Mouse (Mus musculus): ENCODE data around the gene Fbxo28. TPM values are rescaled to one million over a fixed set of nuclear protein-coding genes. Genes with fewer than 3 reads are reported as not detected.

Fbxo28 gene
- polyA plus RNA-seq, 1 experiment from 2014 or later = 26.9 TPM

DNA sequence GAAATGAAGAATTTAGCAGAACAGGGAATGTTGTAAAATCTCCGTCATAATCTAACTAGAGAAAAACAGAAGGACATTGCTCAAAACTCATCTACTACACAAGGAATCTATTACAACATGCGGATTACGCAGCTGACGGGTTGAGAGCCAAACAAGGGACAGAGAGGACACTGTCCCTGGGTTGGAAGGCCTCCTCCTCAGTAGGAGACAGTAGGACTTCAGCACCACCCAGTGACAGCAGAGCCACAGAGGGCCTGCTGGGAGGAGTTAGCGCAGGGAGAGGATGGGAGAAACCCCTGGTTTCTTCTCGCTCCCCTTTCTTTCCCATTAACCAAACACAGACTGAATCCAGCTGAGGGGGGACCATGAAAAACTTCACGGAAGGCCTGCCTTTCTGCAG, 53.6 kb downstream of the Fbxo28 start:
- Histone ChIP-seq H3K4me2 (no peak overlapping the region), H3K27ac (no peak overlapping the region), H3K27me3 (no peaks in the 10 kb centered on the region), H3K4me3 (replicated peaks) (no peak overlapping the region), H3K9ac (replicated peaks) (no peak overlapping the region), H3K4me1 (replicated peaks) (no peaks in the 10 kb centered on the region), H3K9me3 (no peaks in the 10 kb centered on the region), H3K36me3 (no peaks in the 10 kb centered on the region)
- ATAC-seq (ENCODE audit: insufficient number of reproducible peaks, insufficient read depth, low FRiP score, low TSS enrichment, low read depth) = no peak
- 72% methylated on average over 7 of the region's 7 CpGs for WGBS

DNA sequence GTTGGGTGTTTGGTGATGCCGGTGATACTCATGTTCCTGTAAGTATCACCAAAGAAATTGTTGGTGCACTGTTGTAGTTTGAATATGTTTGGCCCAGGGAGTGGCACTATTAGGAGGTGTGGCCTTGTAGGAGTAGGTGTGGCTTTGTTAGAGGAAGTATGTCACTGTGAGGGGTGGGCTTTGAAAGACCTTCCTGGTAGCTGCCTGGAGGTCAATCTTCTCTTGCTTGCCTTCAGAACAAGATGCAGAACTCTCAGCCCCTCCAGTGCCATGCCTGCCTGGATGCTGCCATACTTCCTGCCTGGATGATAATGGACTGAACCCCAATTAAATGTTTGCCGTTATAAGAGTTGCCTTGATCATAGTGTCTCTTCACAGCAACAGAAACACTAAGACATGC, 56.6 kb downstream of the Fbxo28 start:
- H3K27me3 ChIP-seq = no peaks in the 10 kb centered on the region
- no peaks in the 10 kb centered on the region for H3K36me3 ChIP-seq
- no peak overlapping the region for H3K4me3 ChIP-seq (replicated peaks)
- no peak overlapping the region for H3K27ac ChIP-seq
- H3K9me3 ChIP-seq = no peaks in the 10 kb centered on the region
- ATAC-seq (ENCODE audit: insufficient number of reproducible peaks, insufficient read depth, low FRiP score, low TSS enrichment, low read depth) = no peak
- WGBS = 93% methylated on average over 2 of the region's 2 CpGs
- H3K4me1 ChIP-seq (replicated peaks) = peaks cover 17% of the 10 kb centered on the region
- H3K9ac ChIP-seq (replicated peaks) = no peak overlapping the region
- no peak overlapping the region for H3K4me2 ChIP-seq

GRCm38 (mm10) chr1:182283231-182283630, 58.2 kb downstream of the Fbxo28 start:
- Histone ChIP-seq H3K9ac (replicated peaks) (no peak overlapping the region), H3K4me2 (peak overlapping the region; percentile 78), H3K27me3 (no peaks in the 10 kb centered on the region), H3K4me3 (replicated peaks) (peak overlapping the region; percentile 74; the same call in 1 of the 2 replicates), H3K27ac (no peak overlapping the region), H3K4me1 (replicated peaks) (peaks cover 17% of the 10 kb centered on the region), H3K36me3 (peaks cover 13% of the 10 kb centered on the region), H3K9me3 (no peaks in the 10 kb centered on the region)
- 47% methylated on average over 7 of the region's 7 CpGs for WGBS
- ATAC-seq (ENCODE audit: insufficient number of reproducible peaks, insufficient read depth, low FRiP score, low TSS enrichment, low read depth) = no peak

DNA sequence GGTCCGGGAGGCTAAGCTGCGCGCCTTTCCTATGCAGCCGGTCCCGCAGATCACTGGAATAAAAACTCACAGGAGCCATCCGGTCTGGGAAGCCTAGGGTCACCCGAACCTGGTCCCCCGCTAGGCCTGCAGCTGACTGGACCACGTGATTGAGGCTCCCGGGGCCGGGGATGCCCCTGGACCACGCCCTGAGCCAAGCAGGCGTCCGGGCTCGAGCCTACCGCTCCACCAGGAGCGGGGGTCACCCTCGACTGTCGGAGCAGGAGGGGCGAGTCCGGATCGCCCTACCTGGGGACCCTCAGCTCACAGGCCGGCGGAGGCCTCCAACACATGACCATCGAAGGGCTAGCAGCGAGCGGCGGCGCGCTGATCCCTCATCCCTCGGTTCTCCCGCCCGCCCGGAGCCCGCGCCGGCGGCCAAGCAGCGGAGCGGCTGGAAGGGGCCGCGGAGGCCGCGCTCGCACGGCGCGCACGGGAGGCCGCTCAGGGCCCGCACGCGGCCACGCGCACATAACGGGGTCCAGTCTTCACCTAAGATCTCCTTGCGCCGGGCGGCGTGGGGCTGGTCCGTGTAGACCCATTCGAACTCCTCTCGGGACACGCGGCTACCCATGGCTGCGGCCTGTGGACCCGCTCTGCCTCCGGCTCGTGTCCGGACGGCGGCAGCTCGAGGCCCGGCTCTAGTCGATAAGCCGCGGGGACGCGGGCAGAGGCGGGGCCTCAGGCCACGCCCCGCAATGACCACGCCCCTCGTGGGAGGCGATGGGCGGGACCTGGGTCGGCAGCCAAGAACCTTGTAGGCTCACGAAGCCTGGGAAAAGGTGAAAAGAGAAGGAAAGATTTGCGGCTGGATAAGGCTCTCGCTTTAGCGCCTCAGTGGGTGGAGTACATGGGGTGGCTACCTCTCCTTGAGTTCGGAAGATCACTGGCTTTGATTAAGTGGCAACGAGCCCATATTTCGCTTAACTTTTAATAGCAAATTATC, 59.0 kb downstream of the Fbxo28 start, which contains the start of gene Degs1:
Gene Degs1, minus strand, starts transcription at position 714 of the 985 bp plus-strand sequence.
- Histone ChIP-seq H3K4me3 (replicated peaks) (peak within 1 kb of the TSS; percentile 74), H3K4me2 (peak within 1 kb of the TSS; percentile 78), H3K27me3 (no peaks in the 10 kb centered on the region), H3K9me3 (no peaks in the 10 kb centered on the region), H3K4me1 (replicated peaks) (peaks cover 17% of the 10 kb centered on the region), H3K27ac (peak within 1 kb of the TSS; percentile 93), H3K36me3 (peaks cover 21% of the 10 kb centered on the region), H3K9ac (replicated peaks) (peak within 1 kb of the TSS; percentile 87)
- ATAC-seq (ENCODE audit: insufficient number of reproducible peaks, insufficient read depth, low FRiP score, low TSS enrichment, low read depth) = peak; percentile 92
- WGBS = under 1% methylated on average over 94 of the region's 94 CpGs

GRCm38 (mm10) chr1:182281251-182281711, 60.1 kb downstream of the Fbxo28 start:
- Histone ChIP-seq H3K4me1 (replicated peaks) (peaks cover 17% of the 10 kb centered on the region), H3K4me2 (peak overlapping the region; percentile 78), H3K27me3 (no peaks in the 10 kb centered on the region), H3K9me3 (no peaks in the 10 kb centered on the region), H3K4me3 (replicated peaks) (peak overlapping the region; percentile 74), H3K27ac (0 out of 2 replicates have a peak overlapping the region, but pooled peaks have one; percentile 23), H3K36me3 (peaks cover 32% of the 10 kb centered on the region), H3K9ac (replicated peaks) (peak overlapping the region; percentile 40; the same call in 1 of the 2 replicates)
- 11% methylated on average over 9 of the region's 9 CpGs for WGBS
- ATAC-seq (ENCODE audit: insufficient number of reproducible peaks, insufficient read depth, low FRiP score, low TSS enrichment, low read depth) = no peak

DNA sequence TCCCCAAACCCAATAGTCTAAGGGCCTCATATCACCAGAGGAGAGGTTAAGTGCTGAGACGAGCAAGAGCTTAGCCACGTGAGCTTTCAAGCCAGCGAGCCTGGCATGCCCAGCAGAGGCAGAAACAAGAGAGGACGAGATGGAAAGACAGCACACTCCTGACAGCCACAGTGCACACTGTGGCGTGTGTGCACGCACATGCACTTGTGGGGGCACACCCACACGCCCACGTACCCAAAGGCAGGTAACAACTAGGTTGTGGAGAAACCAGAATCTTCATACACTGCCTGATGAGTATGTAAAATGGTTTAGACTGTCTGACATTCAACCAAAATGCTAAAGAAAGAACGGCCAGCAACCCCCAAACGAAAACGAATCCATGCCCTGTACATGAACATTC, 60.9 kb downstream of the Fbxo28 start:
- no peak overlapping the region for H3K27ac ChIP-seq
- peak overlapping the region; percentile 78 for H3K4me2 ChIP-seq
- H3K9ac ChIP-seq (replicated peaks) = no peak overlapping the region
- no peaks in the 10 kb centered on the region for H3K27me3 ChIP-seq
- H3K36me3 ChIP-seq = peaks cover 37% of the 10 kb centered on the region
- H3K4me3 ChIP-seq (replicated peaks) = peak overlapping the region; percentile 74; the same call in 1 of the 2 replicates
- WGBS = 48% methylated on average over 11 of the region's 11 CpGs
- H3K9me3 ChIP-seq = no peaks in the 10 kb centered on the region
- H3K4me1 ChIP-seq (replicated peaks) = peaks cover 17% of the 10 kb centered on the region
- ATAC-seq (ENCODE audit: insufficient number of reproducible peaks, insufficient read depth, low FRiP score, low TSS enrichment, low read depth) = no peak

GRCm38 (mm10) chr1:182280046-182280445, 61.4 kb downstream of the Fbxo28 start:
- H3K9ac ChIP-seq (replicated peaks) = no peak overlapping the region
- H3K4me3 ChIP-seq (replicated peaks) = no peak overlapping the region
- ATAC-seq (ENCODE audit: insufficient number of reproducible peaks, insufficient read depth, low FRiP score, low TSS enrichment, low read depth) = no peak
- no peaks in the 10 kb centered on the region for H3K27me3 ChIP-seq
- 83% methylated on average over 6 of the region's 6 CpGs for WGBS
- no peak overlapping the region for H3K4me2 ChIP-seq
- peaks cover 43% of the 10 kb centered on the region for H3K36me3 ChIP-seq
- peaks cover 17% of the 10 kb centered on the region for H3K4me1 ChIP-seq (replicated peaks)
- no peaks in the 10 kb centered on the region for H3K9me3 ChIP-seq
- no peak overlapping the region for H3K27ac ChIP-seq

DNA sequence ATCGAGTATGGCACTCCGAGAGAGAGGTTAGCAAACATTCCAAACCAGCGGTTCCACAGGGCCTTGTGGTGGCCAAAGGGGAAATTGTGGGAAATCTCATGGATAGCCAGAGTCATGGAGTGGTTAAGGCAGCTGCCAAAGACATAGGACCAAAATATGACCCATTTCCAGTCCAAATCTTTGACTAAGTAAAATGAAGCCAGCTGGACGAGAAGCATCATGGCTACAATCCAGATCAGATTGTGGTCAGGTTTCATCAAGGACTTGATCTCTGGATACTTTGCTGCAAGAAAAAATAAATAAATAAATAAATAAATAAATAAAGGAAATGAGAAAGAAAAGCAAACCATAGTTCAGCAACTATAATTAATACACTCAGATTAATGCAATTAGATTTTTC, 62.0 kb downstream of the Fbxo28 start:
- Histone ChIP-seq H3K9ac (replicated peaks) (no peak overlapping the region), H3K27ac (no peak overlapping the region), H3K4me3 (replicated peaks) (no peak overlapping the region), H3K9me3 (no peaks in the 10 kb centered on the region), H3K4me1 (replicated peaks) (peaks cover 17% of the 10 kb centered on the region), H3K36me3 (peaks cover 49% of the 10 kb centered on the region), H3K27me3 (no peaks in the 10 kb centered on the region), H3K4me2 (no peak overlapping the region)
- no peak for ATAC-seq (ENCODE audit: insufficient number of reproducible peaks, insufficient read depth, low FRiP score, low TSS enrichment, low read depth)
- 96% methylated on average over 4 of the region's 4 CpGs for WGBS

DNA sequence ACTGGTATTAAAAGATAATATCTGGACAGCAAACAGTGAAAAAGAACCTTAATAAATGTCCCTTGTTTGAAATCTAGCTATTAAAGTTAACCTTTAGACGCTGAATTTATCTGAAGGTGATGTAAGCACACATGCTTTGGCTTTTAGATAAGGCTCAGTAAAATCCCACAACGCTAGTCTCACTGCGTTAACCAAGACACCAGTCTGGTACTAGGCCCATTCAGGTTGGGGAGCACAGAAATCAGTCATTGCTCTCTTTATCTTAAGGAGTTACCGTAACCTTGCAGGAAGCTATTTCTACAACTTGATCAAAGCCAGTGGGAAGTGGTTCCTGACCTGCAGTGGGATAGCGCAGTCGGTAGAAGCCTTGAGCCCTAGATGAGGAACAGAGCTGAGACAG, 66.3 kb downstream of the Fbxo28 start:
- ATAC-seq (ENCODE audit: insufficient number of reproducible peaks, insufficient read depth, low FRiP score, low TSS enrichment, low read depth) = no peak
- 92% methylated on average over 6 of the region's 6 CpGs for WGBS
- no peak overlapping the region for H3K27ac ChIP-seq

GRCm38 (mm10) chr1:182271632-182272031, 69.8 kb downstream of the Fbxo28 start:
- H3K4me2 ChIP-seq = no peak overlapping the region
- no peaks in the 10 kb centered on the region for H3K27me3 ChIP-seq
- no peak for ATAC-seq (ENCODE audit: insufficient number of reproducible peaks, insufficient read depth, low FRiP score, low TSS enrichment, low read depth)
- 0 out of 2 replicates have a peak, but pooled peaks cover 6% of the 10 kb centered on the region for H3K4me1 ChIP-seq (replicated peaks)
- no peak overlapping the region for H3K4me3 ChIP-seq (replicated peaks)
- H3K9me3 ChIP-seq = no peaks in the 10 kb centered on the region
- WGBS = 70% methylated on average over 5 of the region's 5 CpGs
- peaks cover 34% of the 10 kb centered on the region for H3K36me3 ChIP-seq
- no peak overlapping the region for H3K27ac ChIP-seq
- H3K9ac ChIP-seq (replicated peaks) = no peak overlapping the region

More for the DNA sequence above, 66.3 kb downstream of the Fbxo28 start:
- H3K9me3 ChIP-seq = no peaks in the 10 kb centered on the region
- no peak overlapping the region for H3K9ac ChIP-seq (replicated peaks)
- peaks cover 2% of the 10 kb centered on the region; the same call in 1 of the 2 replicates for H3K4me1 ChIP-seq (replicated peaks)
- no peak overlapping the region for H3K4me3 ChIP-seq (replicated peaks)
- peaks cover 62% of the 10 kb centered on the region for H3K36me3 ChIP-seq
- H3K4me2 ChIP-seq = no peak overlapping the region
- H3K27me3 ChIP-seq = no peaks in the 10 kb centered on the region

DNA sequence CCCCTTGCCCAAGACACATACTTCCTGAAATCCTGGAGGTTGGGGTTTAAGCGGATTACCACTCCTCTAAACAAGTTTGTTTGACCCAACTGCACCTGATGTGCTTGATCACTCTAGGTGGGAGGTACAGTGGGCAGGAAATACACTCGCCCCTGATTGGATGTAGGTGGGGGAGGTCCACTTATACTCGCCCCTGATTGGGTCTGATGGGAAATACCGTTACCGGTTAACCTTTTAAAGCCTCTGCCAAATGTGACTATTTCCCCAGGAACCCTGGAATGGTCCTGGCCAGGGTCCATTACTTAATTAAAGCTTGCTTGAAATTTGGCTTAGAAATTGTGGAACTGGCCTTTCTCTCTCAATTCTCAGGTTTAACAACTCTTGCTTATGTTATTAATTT, 70.3 kb downstream of the Fbxo28 start:
- no peak for ATAC-seq (ENCODE audit: insufficient number of reproducible peaks, insufficient read depth, low FRiP score, low TSS enrichment, low read depth)
- H3K27ac ChIP-seq = no peak overlapping the region
- no peaks in the 10 kb centered on the region for H3K9me3 ChIP-seq
- H3K27me3 ChIP-seq = no peaks in the 10 kb centered on the region
- no peak overlapping the region for H3K9ac ChIP-seq (replicated peaks)
- WGBS = 78% methylated on average over 5 of the region's 5 CpGs
- H3K4me2 ChIP-seq = no peak overlapping the region
- peaks cover 30% of the 10 kb centered on the region for H3K36me3 ChIP-seq
- H3K4me1 ChIP-seq (replicated peaks) = 0 out of 2 replicates have a peak, but pooled peaks cover 6% of the 10 kb centered on the region
- H3K4me3 ChIP-seq (replicated peaks) = no peak overlapping the region
